Mouse (Mus musculus): ENCODE results near the gene Gpr4.

Gene Gpr4

GRCm38 (mm10) chr7:19267051-19267450, 54.7 kb downstream of the Gpr4 start:
- peak; percentile 57 to 70 for DNase-seq

- peak; percentile 56 to 70 for DNase-seq
These were observed 56.8 kb downstream of the Gpr4 start for GRCm38 (mm10) chr7:19268993-19269681.

- DNase-seq, result peak; percentile 78 to 86
These were observed 57.5 kb downstream of the Gpr4 start for GRCm38 (mm10) chr7:19269721-19270441.

- DNase-seq, result peak in 1 of 2 experiments; percentile 47
These were observed 58.3 kb downstream of the Gpr4 start for GRCm38 (mm10) chr7:19270509-19271237.

- peak; percentile 91 for DNase-seq
These were observed 59.2 kb downstream of the Gpr4 start, which contains the start of gene Vasp for GRCm38 (mm10) chr7:19271238-19272172. TSS of gene Vasp (minus strand) at chr7:19271817.

GRCm38 (mm10) chr7:19272173-19272764, 59.9 kb downstream of the Gpr4 start:
- peak; percentile 84 to 88 for DNase-seq
